Mouse (Mus musculus) embryonic facial prominence, embryonic 13.5 days (tissue): ENCODE results near the gene Cfap97. TPM values are rescaled to one million over a fixed set of nuclear protein-coding genes. Genes with fewer than 3 reads are reported as not detected.
"Not testable (repeated sequence)": the region's sequence is repeated elsewhere in the genome, so short reads cannot be mapped to it uniquely, and the experiment has no call there.

Experiments used
- ATAC-seq: fragments of 200-750 bp; cut with Nextera tagmentation; 2 replicates; pipeline ENCODE4 v1.8.0; 2017; ENCODE audit warnings: low read depth; ENCODE audit not compliant: insufficient number of reproducible peaks, insufficient read depth, low FRiP score, low TSS enrichment
- H3K27ac ChIP-seq: fragments of 300-500 bp; sonication (generic); 2 replicates; pipeline ENCODE4 v1.5.1; 2015; ENCODE audit warnings: moderate library complexity, mild to moderate bottlenecking, inconsistent platforms
- H3K27me3 ChIP-seq: fragments of 300-500 bp; sonication (generic); 2 replicates; pipeline ENCODE4 v1.6.1; 2015; ENCODE audit warnings: mild to moderate bottlenecking, inconsistent platforms
- H3K36me3 ChIP-seq: fragments of 300-500 bp; sonication (generic); 2 replicates; pipeline ENCODE4 v1.6.1; 2015; ENCODE audit warnings: mild to moderate bottlenecking, inconsistent platforms
- H3K4me1 ChIP-seq: fragments of 300-500 bp; sonication (generic); 2 replicates; pipeline ENCODE4 v1.6.1; 2015; ENCODE audit warnings: inconsistent platforms
- H3K4me2 ChIP-seq: fragments of 300-500 bp; sonication (generic); 2 replicates; pipeline ENCODE4 v1.6.1; 2015; ENCODE audit warnings: moderate library complexity, mild to moderate bottlenecking, inconsistent platforms
- H3K4me3 ChIP-seq: fragments of 300-500 bp; sonication (generic); 2 replicates; pipeline ENCODE4 v1.5.1; 2015; ENCODE audit warnings: mild to moderate bottlenecking, inconsistent platforms
- H3K9ac ChIP-seq: fragments of 300-500 bp; sonication (generic); 2 replicates; pipeline ENCODE4 v1.6.1; 2015; ENCODE audit warnings: mild to moderate bottlenecking, inconsistent platforms
- H3K9me3 ChIP-seq: fragments of 300-500 bp; sonication (generic); 2 replicates; pipeline ENCODE4 v1.6.1; 2016; ENCODE audit warnings: inconsistent platforms
- WGBS: fragments of 180-500 bp; shearing (Covaris S2); methylation state at CpG from one replicate; pipeline ENCODE4 v1.1.7; 2015; ENCODE audit warnings: mixed read lengths; 5-methylcytosine and 5-hydroxymethylcytosine counted together
- microRNA-seq: library from miRNA; unstranded; fragments of <30 nt; microRNA quantifications from one replicate; pipeline ENCODE4, GENCODE M21; 2016
- polyA plus RNA-seq: library from polyadenylated mRNA; unstranded; fragments of >200 nt; fragmentation: Nextera tagmentation; extraction: Ambion mirVana; gene quantifications from 2 replicates; pipeline ENCODE4 v1.2.1, GENCODE M21; 2015

Gene Cfap97
- polyA plus RNA-seq, 1 experiment from 2014 or later, result 36.1 TPM

GRCm38 (mm10) chr8:46231968-46232367 is 80.4 kb downstream of the Cfap97 start:
- not testable (repeated sequence) for H3K9ac ChIP-seq, ATAC-seq, H3K4me3 ChIP-seq, H3K27ac ChIP-seq, H3K27me3 ChIP-seq, H3K9me3 ChIP-seq, H3K4me1 ChIP-seq, H3K4me2 ChIP-seq, H3K36me3 ChIP-seq
- 83% methylated on average over 7 of the region's 7 CpGs for WGBS

GRCm38 (mm10) chr8:46232798-46233197 is 81.2 kb downstream of the Cfap97 start:
- Histone ChIP-seq H3K4me2 (no peak overlapping the region), H3K9me3 (no peaks in the 10 kb centered on the region), H3K9ac (no peak overlapping the region), H3K4me1 (peaks cover 5% of the 10 kb centered on the region; the same call in 1 of the 2 replicates), H3K36me3 (no peaks in the 10 kb centered on the region), H3K27ac (no peak overlapping the region), H3K27me3 (peaks cover 3% of the 10 kb centered on the region), H3K4me3 (no peak overlapping the region)
- ATAC-seq, result no peak
- 63% methylated on average over 8 of the region's 8 CpGs for WGBS

GRCm38 (mm10) chr8:46234736-46235135 is 83.2 kb downstream of the Cfap97 start:
- H3K9ac ChIP-seq, result no peak overlapping the region
- no peak overlapping the region for H3K4me3 ChIP-seq
- no peaks in the 10 kb centered on the region for H3K36me3 ChIP-seq
- ATAC-seq, result no peak
- H3K27me3 ChIP-seq, result peaks cover 13% of the 10 kb centered on the region
- no peak overlapping the region for H3K27ac ChIP-seq
- H3K4me1 ChIP-seq, result peaks cover 5% of the 10 kb centered on the region; the same call in 1 of the 2 replicates
- 87% methylated on average over 4 of the region's 4 CpGs for WGBS
- H3K9me3 ChIP-seq, result no peaks in the 10 kb centered on the region
- no peak overlapping the region for H3K4me2 ChIP-seq

- H3K36me3 ChIP-seq, result no peaks in the 10 kb centered on the region
- H3K4me2 ChIP-seq, result no peak overlapping the region
- H3K9ac ChIP-seq, result no peak overlapping the region
- 25% methylated on average over 7 of the region's 7 CpGs for WGBS
- H3K9me3 ChIP-seq, result no peaks in the 10 kb centered on the region
- peaks cover 14% of the 10 kb centered on the region for H3K27me3 ChIP-seq
- H3K4me1 ChIP-seq, result peaks cover 5% of the 10 kb centered on the region; the same call in 1 of the 2 replicates
- no peak overlapping the region for H3K4me3 ChIP-seq
- no peak for ATAC-seq
- no peak overlapping the region for H3K27ac ChIP-seq
These were observed 85.1 kb downstream of the Cfap97 start for GRCm38 (mm10) chr8:46236441-46237223.

- H3K4me1 ChIP-seq, result peaks cover 9% of the 10 kb centered on the region
- H3K9me3 ChIP-seq, result no peaks in the 10 kb centered on the region
- no peak overlapping the region for H3K9ac ChIP-seq
- H3K4me3 ChIP-seq, result no peak overlapping the region
- ATAC-seq, result peak; percentile 48; the same call in 1 of the 2 replicates
- peaks cover 16% of the 10 kb centered on the region for H3K27me3 ChIP-seq
- H3K27ac ChIP-seq, result no peak overlapping the region
- H3K36me3 ChIP-seq, result no peaks in the 10 kb centered on the region
- H3K4me2 ChIP-seq, result peak overlapping the region; percentile 26; the same call in 1 of the 2 replicates
- WGBS, result 30% methylated on average over 13 of the region's 13 CpGs
These were observed 90.2 kb downstream of the Cfap97 start for GRCm38 (mm10) chr8:46241568-46242374.

GRCm38 (mm10) chr8:46242946-46243345 is 91.4 kb downstream of the Cfap97 start:
- no peak overlapping the region for H3K4me3 ChIP-seq
- H3K36me3 ChIP-seq, result no peaks in the 10 kb centered on the region
- H3K4me1 ChIP-seq, result peaks cover 8% of the 10 kb centered on the region; the same call in 1 of the 2 replicates
- H3K27me3 ChIP-seq, result peaks cover 11% of the 10 kb centered on the region
- H3K9ac ChIP-seq, result no peak overlapping the region
- WGBS, result 29% methylated on average over 7 of the region's 7 CpGs
- ATAC-seq, result no peak
- 0 out of 2 replicates have a peak overlapping the region, but pooled peaks have one; percentile 2 for H3K4me2 ChIP-seq
- H3K27ac ChIP-seq, result no peak overlapping the region
- H3K9me3 ChIP-seq, result no peaks in the 10 kb centered on the region

Small RNA genes within 50 kb of the gene (microRNA-seq; reads per million reads assigned to microRNA genes)
- gene Gm23812, result not detected

Other genes with a start within 250 kb of the Cfap97 start
- not detected in 2 replicates for gene Ccdc110, start 217.2 kb upstream of the Cfap97 start, polyA plus RNA-seq
- 4.7 and 5.8 TPM in 2 replicates for gene 1700029J07Rik, start 176.5 kb upstream of the Cfap97 start, polyA plus RNA-seq
- gene Ufsp2, start 176.2 kb upstream of the Cfap97 start, polyA plus RNA-seq, result 94.7 and 102 TPM in 2 replicates
- gene Lrp2bp, start 152.5 kb upstream of the Cfap97 start, polyA plus RNA-seq, result 0.43 and 0.48 TPM in 2 replicates
- 22.0 and 30.2 TPM in 2 replicates for gene Ankrd37, start 146.1 kb upstream of the Cfap97 start, polyA plus RNA-seq
- 7.8 and 8.3 TPM in 2 replicates for gene Snx25, start 388 bp downstream of the Cfap97 start, polyA plus RNA-seq
- 540 and 549 TPM in 2 replicates for gene Slc25a4, start 59.5 kb downstream of the Cfap97 start, polyA plus RNA-seq
- 0.48 TPM in 1 of 2 replicates, not detected in the other for gene Helt, start 142.9 kb downstream of the Cfap97 start, polyA plus RNA-seq